8 mouse cellular contexts compared by ENCODE assay signal in genomic region chr13:60455033-60455619, GRCm38 (mm10).
DNase-seq lines count a peak whose midpoint lies in the region; ATAC-seq and TF ChIP-seq lines count a peak whose summit lies in the region.

No protein-coding gene starts in this region.

- no peak for ATAC-seq in activated CD4-positive, CD25-positive, alpha-beta regulatory T cell, adult 4 months

- H3K36me3 ChIP-seq in kidney, adult 2 months (ENCODE audit: control insufficient read depth, insufficient read depth, low read length) = no peaks in the 10 kb centered on the region

- TF ChIP-seq POLR2A in kidney, adult 2 months (IDR thresholded peaks at IDR 0.05; ENCODE audit: low read depth, low read length) = no peak

- intact Hi-C loops in left cerebral cortex, postnatal 36 days (cut with DNase I) = no loop called here

- H3K4me3 ChIP-seq in kidney, adult 2 months (ENCODE audit: insufficient read depth, low read depth, low read length) = no peak overlapping the region

- no peak for TF ChIP-seq CTCF in kidney, adult 2 months (conservative IDR thresholded peaks at IDR 0.05; ENCODE audit: insufficient read depth, insufficient read length, low read depth, low read length)

- peak; percentile 44 for DNase-seq in urinary bladder, postnatal 25 days (ENCODE audit: low spot score)
- DNase-seq in urinary bladder, adult 2 months (ENCODE audit: low spot score) = no peak
- DNase-seq in heart, adult 8-10 months (ENCODE audit: low spot score) = peak; percentile 33
- peak; percentile 71 for DNase-seq in kidney, adult 2 months
- peak; percentile 50 for DNase-seq in lung, postnatal 14 days
- DNase-seq in left cerebral cortex, postnatal 36 days (ENCODE audit: low spot score in 2 of 2) = no peak
- no peak for DNase-seq in right cerebral cortex, postnatal 36 days (ENCODE audit: low spot score in 2 of 2)

- H3K27me3 ChIP-seq in kidney, adult 2 months (replicated peaks; ENCODE audit: control insufficient read depth, insufficient read depth, low read length) = no peaks in the 10 kb centered on the region

- WGBS in kidney, adult 2 months = 21% methylated on average over 15 of the region's 15 CpGs

- H3K4me1 ChIP-seq in kidney, adult 2 months (ENCODE audit: control insufficient read depth, insufficient read depth, low read length) = no peaks in the 10 kb centered on the region; the same call in 1 of the 2 replicates

- H3K27ac ChIP-seq in kidney, adult 2 months (ENCODE audit: insufficient read depth, low read depth, low read length) = peak overlapping the region; percentile 62

Comparison
In these comparisons a context has a peak if more than half of its experiments do, and no peak if none do; other contexts are left out.
1. DNase-seq: peak in urinary bladder, postnatal 25 days (single experiment), heart, adult 8-10 months (single experiment), kidney, adult 2 months (single experiment) and lung, postnatal 14 days (single experiment); none in urinary bladder, adult 2 months (single experiment), left cerebral cortex, postnatal 36 days (0 of 2) and right cerebral cortex, postnatal 36 days (0 of 2).